Mouse (Mus musculus): ENCODE measurements at regions not wholly inside any gene's neighbourhood (a gene's known extent, or its start where the extent isn't known, plus 50 kb on each side); places are given as distances from the start of the nearest gene placed in this dataset.

- no peak for DNase-seq (ENCODE audit: low spot score)
These were observed 239.5 kb upstream of the Zeb2 start for GRCm38 (mm10) chr2:45356558-45357170.

- no peak for DNase-seq (ENCODE audit: low spot score)
These were observed 238.8 kb upstream of the Zeb2 start for GRCm38 (mm10) chr2:45356021-45356420.

GRCm38 (mm10) chr2:45351529-45352133 is 234.4 kb upstream of the Zeb2 start:
- no peak for DNase-seq (ENCODE audit: low spot score)

- DNase-seq (ENCODE audit: low spot score) = no peak
These were observed 229.2 kb upstream of the Zeb2 start for GRCm38 (mm10) chr2:45346358-45346757.

GRCm38 (mm10) chr2:45339866-45340265 is 222.7 kb upstream of the Zeb2 start:
- DNase-seq (ENCODE audit: low spot score) = no peak

- no peak for DNase-seq (ENCODE audit: low spot score)
These were observed 221.6 kb upstream of the Zeb2 start for GRCm38 (mm10) chr2:45338809-45339208.

- no peak for DNase-seq (ENCODE audit: low spot score)
These were observed 199.9 kb upstream of the Zeb2 start for GRCm38 (mm10) chr2:45316945-45317565.

- no peak for DNase-seq (ENCODE audit: low spot score)
These were observed 170.4 kb upstream of the Zeb2 start for GRCm38 (mm10) chr2:45287530-45288009.

- no peak for DNase-seq (ENCODE audit: low spot score)
These were observed 166.6 kb upstream of the Zeb2 start for GRCm38 (mm10) chr2:45283811-45284210.

GRCm38 (mm10) chr2:45279490-45279889 is 162.3 kb upstream of the Zeb2 start:
- DNase-seq (ENCODE audit: low spot score) = no peak

GRCm38 (mm10) chr2:45277602-45278001 is 160.4 kb upstream of the Zeb2 start:
- DNase-seq (ENCODE audit: low spot score) = no peak

- no peak for DNase-seq (ENCODE audit: low spot score)
These were observed 159.5 kb upstream of the Zeb2 start for GRCm38 (mm10) chr2:45276703-45277102.

GRCm38 (mm10) chr2:45270035-45270434 is 152.8 kb upstream of the Zeb2 start:
- DNase-seq (ENCODE audit: low spot score) = no peak

GRCm38 (mm10) chr2:45265819-45266218 is 148.6 kb upstream of the Zeb2 start:
- DNase-seq (ENCODE audit: low spot score) = no peak

GRCm38 (mm10) chr2:45261949-45262348 is 144.8 kb upstream of the Zeb2 start:
- no peak for DNase-seq (ENCODE audit: low spot score)

GRCm38 (mm10) chr2:45258897-45259296 is 141.7 kb upstream of the Zeb2 start:
- no peak for DNase-seq (ENCODE audit: low spot score)

- no peak for DNase-seq (ENCODE audit: low spot score)
These were observed 139.2 kb upstream of the Zeb2 start for GRCm38 (mm10) chr2:45256373-45256772.

- no peak for DNase-seq (ENCODE audit: low spot score)
These were observed 136.7 kb upstream of the Zeb2 start for GRCm38 (mm10) chr2:45253936-45254335.

- DNase-seq (ENCODE audit: low spot score) = no peak
These were observed 135.1 kb upstream of the Zeb2 start for GRCm38 (mm10) chr2:45252321-45252720.

- no peak for DNase-seq (ENCODE audit: low spot score)
These were observed 132.5 kb upstream of the Zeb2 start for GRCm38 (mm10) chr2:45249658-45250057.

- no peak for DNase-seq (ENCODE audit: low spot score)
These were observed 129.1 kb upstream of the Zeb2 start for GRCm38 (mm10) chr2:45246061-45246945.

GRCm38 (mm10) chr2:45245506-45245905 is 128.3 kb upstream of the Zeb2 start:
- no peak for DNase-seq (ENCODE audit: low spot score)

All from ovary, postnatal 36 days (tissue).